ENCODE assay signal across 13 mouse cellular contexts in the genomic region with DNA sequence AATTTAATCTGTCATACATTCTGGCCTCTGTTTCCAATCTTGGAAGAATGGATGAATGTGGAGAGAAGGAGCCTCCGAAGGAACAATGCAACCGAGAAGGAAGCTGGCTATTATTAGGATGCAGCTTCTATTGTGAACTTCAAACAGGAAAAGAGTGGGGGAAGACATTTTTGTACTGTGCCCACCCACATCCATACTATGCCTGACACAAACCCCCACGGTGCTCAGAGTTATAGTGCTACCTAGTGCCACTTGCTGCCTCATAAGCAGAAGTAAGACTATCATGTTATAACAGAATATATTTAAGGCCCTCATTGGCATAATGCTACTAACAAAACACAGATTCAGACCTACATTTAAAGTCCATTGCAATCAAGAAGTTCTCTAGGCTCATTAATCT. TPM values are rescaled to one million over a fixed set of nuclear protein-coding genes. Genes with fewer than 3 reads are reported as not detected.
A peak's percentile ranks its signal among the peaks of the same experiment; 100 is the strongest.
DNase-seq lines count a peak whose midpoint lies in the region; ATAC-seq and TF ChIP-seq lines count a peak whose summit lies in the region.
"Had no signal": no experiment of that assay in that cellular context is flagged by ENCODE, and none has a peak within 500 bp of the region (broad histone marks: within the 10 kb centered on the region; RNA-seq: fewer than 3 reads in every experiment).

No protein-coding gene starts in this region.

- TF ChIP-seq POLR2A in cerebellum, adult 2 months (IDR thresholded peaks at IDR 0.05; ENCODE audit: borderline replicate concordance, insufficient read depth, low read length): no peak

- peaks cover 11% of the 10 kb centered on the region for H3K4me1 ChIP-seq in embryonic facial prominence, embryonic 14.5 days (ENCODE audit: control insufficient read depth, insufficient read depth, low read length)
- H3K4me1 ChIP-seq in hindbrain, embryonic 14.5 days (replicated peaks; ENCODE audit: control insufficient read depth, insufficient read depth, low read length): peaks cover 31% of the 10 kb centered on the region
- H3K4me1 ChIP-seq in neural tube, embryonic 14.5 days (ENCODE audit: control insufficient read depth, insufficient read depth, low read length): peaks cover 29% of the 10 kb centered on the region
- H3K4me1 ChIP-seq in cerebellum, adult 2 months (ENCODE audit: control insufficient read depth, insufficient read depth, low read length): peaks cover 10% of the 10 kb centered on the region
- H3K4me1 ChIP-seq: limb, embryonic 12.5 days had no signal

- 34% methylated on average over 3 of the region's 3 CpGs for WGBS in embryonic facial prominence, embryonic 14.5 days
- 29% methylated on average over 3 of the region's 3 CpGs for WGBS in hindbrain, embryonic 14.5 days
- whole genome bisulfite sequencing in neural tube, embryonic 14.5 days: 41% methylated on average over 3 of the region's 3 CpGs
- 72% methylated on average over 3 of the region's 3 CpGs for WGBS in cerebellum, adult 2 months

- peak overlapping the region; percentile 72 for H3K27ac ChIP-seq in layer of hippocampus, adult 2 months
- peak overlapping the region; percentile 63 for H3K27ac ChIP-seq in embryonic facial prominence, embryonic 14.5 days (replicated peaks; ENCODE audit: low read depth, low read length)
- peak overlapping the region; percentile 81 for H3K27ac ChIP-seq in hindbrain, embryonic 14.5 days
- peak overlapping the region; percentile 72 for H3K27ac ChIP-seq in neural tube, embryonic 14.5 days (ENCODE audit: low read depth, low read length)
- no peak overlapping the region for H3K27ac ChIP-seq in cerebellum, adult 2 months (ENCODE audit: insufficient read depth, low read length)
- H3K27ac ChIP-seq: heart, embryonic 15.5 days; limb, embryonic 12.5 days had no signal

- no peak overlapping the region for H3K4me3 ChIP-seq in layer of hippocampus, adult 2 months
- no peak overlapping the region for H3K4me3 ChIP-seq in embryonic facial prominence, embryonic 14.5 days (ENCODE audit: low read depth, low read length)
- H3K4me3 ChIP-seq in hindbrain, embryonic 14.5 days (replicated peaks; ENCODE audit: low read length): no peak overlapping the region
- no peak overlapping the region for H3K4me3 ChIP-seq in neural tube, embryonic 14.5 days (ENCODE audit: low read depth, low read length)
- H3K4me3 ChIP-seq in cerebellum, adult 2 months (replicated peaks; ENCODE audit: insufficient read depth, low read depth, low read length): no peak overlapping the region
- H3K4me3 ChIP-seq: heart, embryonic 15.5 days; limb, embryonic 12.5 days had no signal

- no peaks in the 10 kb centered on the region for H3K36me3 ChIP-seq in embryonic facial prominence, embryonic 14.5 days (ENCODE audit: control insufficient read depth, insufficient read depth, low read length)
- no peaks in the 10 kb centered on the region for H3K36me3 ChIP-seq in hindbrain, embryonic 14.5 days (replicated peaks; ENCODE audit: control insufficient read depth, insufficient read depth)
- no peaks in the 10 kb centered on the region for H3K36me3 ChIP-seq in neural tube, embryonic 14.5 days (ENCODE audit: control insufficient read depth, insufficient read depth, low read length)
- H3K36me3 ChIP-seq: heart, embryonic 15.5 days; limb, embryonic 12.5 days had no signal

- no peak for TF ChIP-seq CTCF in layer of hippocampus, adult 2 months (conservative IDR thresholded peaks at IDR 0.05)
- no peak for TF ChIP-seq CTCF in cerebellum, adult 2 months (IDR thresholded peaks at IDR 0.05; ENCODE audit: borderline replicate concordance, insufficient read depth, low read depth, low read length)

- no peak overlapping the region for H3K4me2 ChIP-seq in embryonic facial prominence, embryonic 14.5 days (ENCODE audit: low read depth, low read length)
- peak overlapping the region; percentile 35 for H3K4me2 ChIP-seq in hindbrain, embryonic 14.5 days (replicated peaks)
- peak overlapping the region; percentile 21 for H3K4me2 ChIP-seq in neural tube, embryonic 14.5 days (ENCODE audit: low read depth, low read length)
- H3K4me2 ChIP-seq: heart, embryonic 15.5 days; limb, embryonic 12.5 days had no signal

- H3K9ac ChIP-seq in embryonic facial prominence, embryonic 14.5 days (ENCODE audit: low read depth, low read length): no peak overlapping the region
- peak overlapping the region; percentile 41; the same call in 1 of the 2 replicates for H3K9ac ChIP-seq in hindbrain, embryonic 14.5 days
- no peak overlapping the region for H3K9ac ChIP-seq in neural tube, embryonic 14.5 days (replicated peaks; ENCODE audit: low read depth, low read length)
- H3K9ac ChIP-seq: heart, embryonic 15.5 days; limb, embryonic 12.5 days had no signal

- no peaks in the 10 kb centered on the region for H3K9me3 ChIP-seq in embryonic facial prominence, embryonic 14.5 days (ENCODE audit: control insufficient read depth, low read length)
- no peaks in the 10 kb centered on the region for H3K9me3 ChIP-seq in hindbrain, embryonic 14.5 days (ENCODE audit: control insufficient read depth, low read length)
- no peaks in the 10 kb centered on the region for H3K9me3 ChIP-seq in neural tube, embryonic 14.5 days (ENCODE audit: control insufficient read depth, low read length)
- H3K9me3 ChIP-seq: heart, embryonic 15.5 days; limb, embryonic 12.5 days had no signal

- H3K27me3 ChIP-seq in embryonic facial prominence, embryonic 14.5 days (replicated peaks; ENCODE audit: control insufficient read depth, insufficient read depth, low read length): no peaks in the 10 kb centered on the region
- H3K27me3 ChIP-seq in hindbrain, embryonic 14.5 days (ENCODE audit: control insufficient read depth, insufficient read depth, low read length): no peaks in the 10 kb centered on the region
- no peaks in the 10 kb centered on the region for H3K27me3 ChIP-seq in neural tube, embryonic 14.5 days (ENCODE audit: control insufficient read depth, insufficient read depth, low read length)
- no peaks in the 10 kb centered on the region for H3K27me3 ChIP-seq in cerebellum, adult 2 months (ENCODE audit: control insufficient read depth, insufficient read depth, low read length)
- H3K27me3 ChIP-seq: CH12.LX; heart, embryonic 15.5 days; limb, embryonic 12.5 days had no signal

- no peak for DNase-seq in layer of hippocampus, adult 2 months (ENCODE audit: low spot score in 2 of 2)
- no peak for DNase-seq in layer of hippocampus, adult 9-10 months (ENCODE audit: low spot score)
- DNase-seq in embryonic facial prominence, embryonic 14.5 days (ENCODE audit: low spot score): no peak
- DNase-seq in hindbrain, embryonic 14.5 days (ENCODE audit: low spot score): no peak
- no peak for DNase-seq in cerebellum, adult 2 months
- no peak for DNase-seq in urinary bladder, postnatal 14 days (ENCODE audit: low spot score)
- DNase-seq in spleen, postnatal 10 days (ENCODE audit: low spot score in 2 of 2): no peak
- DNase-seq: cerebellum, adult 8-10 months; kidney, postnatal 14 days had no signal

- ATAC-seq in embryonic facial prominence, embryonic 14.5 days (ENCODE audit: low read depth): no peak
- no peak for ATAC-seq in hindbrain, embryonic 14.5 days (ENCODE audit: low FRiP score)
- peak; percentile 14; the same call in 1 of the 2 replicates for ATAC-seq in neural tube, embryonic 14.5 days (ENCODE audit: low read depth)

RNA-seq across cellular contexts. Expression of a gene that starts 11.6 kb away (rescaled TPM):
- 1,000 to 10,000 TPM in 1 of 2 experiments, 100 to 1,000 TPM in 1; 962 to 1,047 TPM for total RNA-seq in layer of hippocampus, adult 2 months (2021)
- polyA plus RNA-seq in embryonic facial prominence, embryonic 14.5 days (2014; fragmentation: Nextera tagmentation; extraction: Ambion mirVana): 268 and 303 TPM in 2 replicates
- polyA plus RNA-seq in hindbrain, embryonic 14.5 days (2014; fragmentation: Nextera tagmentation; extraction: Ambion mirVana): 2,565 and 2,873 TPM in 2 replicates
- 2,423 and 2,884 TPM in 2 replicates for polyA plus RNA-seq in neural tube, embryonic 14.5 days (2014; fragmentation: Nextera tagmentation; extraction: Ambion mirVana)
- polyA plus RNA-seq in cerebellum, adult 2 months (2012; rRNA removed): 850 and 867 TPM in 2 replicates

RNA-seq across cellular contexts. Expression of a gene that starts 40.9 kb away (rescaled TPM):
- total RNA-seq in layer of hippocampus, adult 2 months (2021): 100 to 1,000 TPM; 227 to 233 TPM
- 51.3 and 52.1 TPM in 2 replicates for polyA plus RNA-seq in embryonic facial prominence, embryonic 14.5 days (2014; fragmentation: Nextera tagmentation; extraction: Ambion mirVana)
- polyA plus RNA-seq in hindbrain, embryonic 14.5 days (2014; fragmentation: Nextera tagmentation; extraction: Ambion mirVana): 682 and 716 TPM in 2 replicates
- polyA plus RNA-seq in neural tube, embryonic 14.5 days (2014; fragmentation: Nextera tagmentation; extraction: Ambion mirVana): 629 and 667 TPM in 2 replicates
- 224 and 255 TPM in 2 replicates for polyA plus RNA-seq in cerebellum, adult 2 months (2012; rRNA removed)

RNA-seq across cellular contexts. Expression of a gene that starts 52.0 kb away (rescaled TPM):
- total RNA-seq in layer of hippocampus, adult 2 months (2021): 10 to 100 TPM; 50.8 to 51.9 TPM
- 47.2 and 52.6 TPM in 2 replicates for polyA plus RNA-seq in embryonic facial prominence, embryonic 14.5 days (2014; fragmentation: Nextera tagmentation; extraction: Ambion mirVana)
- polyA plus RNA-seq in hindbrain, embryonic 14.5 days (2014; fragmentation: Nextera tagmentation; extraction: Ambion mirVana): 42.8 and 43.5 TPM in 2 replicates
- polyA plus RNA-seq in neural tube, embryonic 14.5 days (2014; fragmentation: Nextera tagmentation; extraction: Ambion mirVana): 41.3 and 41.6 TPM in 2 replicates
- 70.8 and 75.3 TPM in 2 replicates for polyA plus RNA-seq in cerebellum, adult 2 months (2012; rRNA removed)
